Mouse (Mus musculus) regulatory T cell (primary cell): Measurements from ENCODE around the gene Cdr1.

Source experiments
- in situ Hi-C: fragments of 300-600 bp; cut with MboI, MseI; formaldehyde crosslinking; loops from one replicate; pipeline ENCODE4 v1.15.1; 2025; ENCODE audit warnings: high pct_unique_total_duplicates

Cdr1 gene

DNA sequence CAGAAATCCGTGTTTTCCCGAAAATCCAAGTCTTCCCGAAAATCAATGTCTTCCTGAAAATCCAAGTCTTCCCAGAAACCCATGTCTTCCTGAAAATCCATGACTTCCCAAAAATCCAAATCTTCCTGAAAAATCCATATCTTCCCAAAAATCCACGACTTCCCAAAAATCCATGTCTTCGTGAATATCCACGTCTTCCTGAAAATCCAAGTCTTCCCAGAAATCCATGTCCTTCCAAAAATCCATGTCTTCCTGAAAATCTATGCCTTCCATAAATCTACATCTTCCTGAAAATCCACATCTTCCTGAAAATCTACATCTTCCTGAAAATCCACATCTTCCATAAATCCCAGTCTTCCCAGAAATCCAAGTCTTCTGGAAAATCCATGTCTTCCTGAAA is at the start of gene Cdr1:
Cdr1 (minus strand) TSS at position 101 of the 400 bp plus-strand sequence.
- in situ Hi-C loops: no loop called here

- in situ Hi-C loops: no loop called here
Measured at GRCm38 (mm10) chrX:61185869-61186268, 511 bp upstream of the Cdr1 start.

DNA sequence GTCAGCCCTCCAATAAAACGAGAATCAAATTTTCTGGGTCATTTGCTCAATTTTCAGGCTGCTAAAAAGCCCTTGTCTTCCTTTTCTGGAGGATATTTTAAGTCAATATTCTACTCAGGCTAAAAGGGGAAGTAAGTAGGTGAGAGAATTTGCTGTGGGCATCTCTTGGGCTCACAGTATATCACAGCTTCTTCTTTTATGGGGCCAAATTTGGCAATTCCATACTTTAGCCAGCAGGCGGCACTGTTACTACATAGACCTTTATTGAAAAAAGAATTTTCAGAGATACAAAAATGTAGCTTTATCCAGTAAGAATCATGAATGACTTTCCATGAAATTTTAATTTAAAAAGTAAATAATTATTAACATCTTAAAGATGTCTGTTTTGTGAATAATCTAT is 18.8 kb downstream of the Cdr1 start:
- in situ Hi-C loops: no loop called here

- in situ Hi-C loops: no loop called here
Measured at GRCm38 (mm10) chrX:61161249-61161648, 24.1 kb downstream of the Cdr1 start.

DNA sequence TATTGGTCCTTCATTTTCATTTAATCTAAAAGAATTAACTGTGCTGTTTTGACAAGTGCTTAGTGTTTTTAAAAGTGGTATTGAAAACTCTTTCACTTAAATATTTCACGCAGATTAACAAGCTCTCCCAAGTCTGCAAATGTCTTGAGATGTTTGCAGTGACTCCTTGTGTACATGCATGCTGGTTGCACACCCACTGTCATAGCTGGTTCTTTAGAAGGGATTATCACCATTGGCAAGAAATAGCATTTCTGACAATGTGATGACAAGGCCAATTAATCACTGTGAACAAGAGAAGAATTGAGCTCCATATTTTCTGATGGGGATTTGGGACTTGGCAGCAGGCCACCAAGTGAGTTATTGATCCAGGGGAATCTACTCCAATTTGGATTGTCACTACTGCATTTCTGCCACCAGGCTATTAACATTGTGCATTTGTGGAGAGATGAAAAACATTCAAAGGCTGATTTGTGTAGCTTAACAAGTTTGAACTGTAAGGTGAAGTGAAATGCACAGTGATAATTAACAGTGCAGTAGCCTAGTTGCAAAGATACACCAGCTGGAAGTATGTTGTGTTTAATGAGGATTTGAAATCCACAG is 30.6 kb downstream of the Cdr1 start:
- in situ Hi-C loops: no loop called here

DNA sequence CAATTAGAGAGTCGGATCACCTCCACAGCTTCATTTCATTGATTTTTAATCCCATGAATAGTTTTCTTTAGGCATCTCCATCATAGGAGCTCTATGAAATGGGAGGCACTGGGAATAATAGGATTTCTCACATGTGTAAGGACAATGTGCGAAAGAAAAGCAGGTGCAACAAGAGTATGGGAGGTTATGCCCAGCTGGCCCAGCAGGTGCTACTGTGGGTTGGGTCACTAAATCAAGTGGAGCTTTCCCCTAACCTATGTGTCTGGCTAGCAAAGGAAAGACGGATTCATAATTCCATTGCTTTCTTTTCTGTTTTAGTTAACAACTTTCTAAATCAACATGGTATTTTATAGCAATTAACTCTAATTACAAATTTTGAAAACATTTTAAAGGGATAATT is 31.1 kb downstream of the Cdr1 start:
- in situ Hi-C loops: no loop called here

GRCm38 (mm10) chrX:61146569-61146968 is 38.8 kb downstream of the Cdr1 start:
- in situ Hi-C loops: no loop called here

GRCm38 (mm10) chrX:61145416-61145815 is 39.9 kb downstream of the Cdr1 start:
- in situ Hi-C loops: no loop called here

GRCm38 (mm10) chrX:61134592-61134991 is 50.8 kb downstream of the Cdr1 start:
- in situ Hi-C loops: no loop called here
